Mouse (Mus musculus): ENCODE results near the gene Hist1h3c. TPM values are rescaled to one million over a fixed set of nuclear protein-coding genes. Genes with fewer than 3 reads are reported as not detected.

Gene Hist1h3c
- polyA plus RNA-seq, 1 experiment from 2014 or later, result 1.1 TPM

DNA sequence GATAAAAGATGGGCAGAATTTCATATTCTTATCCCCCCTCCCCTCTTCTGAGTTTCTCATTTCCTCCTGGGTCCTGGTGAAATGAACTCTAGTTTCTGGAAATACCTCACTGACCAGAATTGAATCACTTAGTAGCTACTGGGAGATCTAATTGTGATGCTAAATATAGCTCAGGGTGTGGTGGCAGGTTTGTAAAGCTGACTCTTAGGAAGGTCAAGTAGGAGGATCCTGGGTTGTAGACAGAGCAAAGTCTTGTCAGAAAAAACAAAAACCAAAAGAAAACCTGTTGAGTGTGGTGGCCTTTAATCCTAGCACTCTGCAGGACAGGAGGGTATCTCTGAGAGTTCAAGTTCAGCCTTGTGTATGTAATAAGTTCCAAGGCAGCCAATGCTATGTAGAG lies 3.4 kb downstream of the Hist1h3c start:
- Histone ChIP-seq H3K36me3 (replicated peaks; ENCODE audit: control insufficient read depth, insufficient read depth) (no peaks in the 10 kb centered on the region), H3K27ac (no peak overlapping the region), H3K4me3 (replicated peaks; ENCODE audit: low read length) (no peak overlapping the region), H3K9ac (no peak overlapping the region), H3K9me3 (ENCODE audit: control insufficient read depth, low read length) (no peaks in the 10 kb centered on the region), H3K4me2 (replicated peaks) (no peak overlapping the region), H3K4me1 (replicated peaks; ENCODE audit: control insufficient read depth, insufficient read depth, low read length) (peaks cover 17% of the 10 kb centered on the region), H3K27me3 (ENCODE audit: control insufficient read depth, insufficient read depth, low read length) (no peaks in the 10 kb centered on the region)
- DNase-seq (ENCODE audit: low spot score), result no peak
- no peak for ATAC-seq (ENCODE audit: low FRiP score)

DNA sequence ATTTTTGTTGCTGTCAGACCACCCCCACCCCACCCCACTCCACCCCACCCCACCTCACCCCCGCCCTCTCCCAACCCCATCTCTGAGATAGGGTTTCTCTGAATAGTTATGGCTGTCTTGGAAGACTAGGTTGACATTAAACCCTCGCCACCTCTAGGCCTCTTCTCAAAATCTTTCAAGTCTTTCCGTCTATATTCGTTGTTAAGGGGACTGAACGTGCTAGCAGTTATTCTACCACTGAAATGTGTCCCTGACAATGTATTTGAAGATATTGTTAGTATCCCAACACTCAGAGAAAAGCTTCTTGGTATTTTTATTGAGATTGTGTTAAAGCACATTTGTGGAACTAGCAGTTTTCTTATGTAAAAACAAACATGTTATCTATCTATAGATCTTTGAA lies 4.5 kb downstream of the Hist1h3c start:
- Histone ChIP-seq H3K36me3 (replicated peaks; ENCODE audit: control insufficient read depth, insufficient read depth) (no peaks in the 10 kb centered on the region), H3K4me3 (replicated peaks; ENCODE audit: low read length) (no peak overlapping the region), H3K9ac (no peak overlapping the region), H3K4me1 (replicated peaks; ENCODE audit: control insufficient read depth, insufficient read depth, low read length) (peaks cover 16% of the 10 kb centered on the region), H3K27ac (no peak overlapping the region), H3K27me3 (ENCODE audit: control insufficient read depth, insufficient read depth, low read length) (no peaks in the 10 kb centered on the region), H3K9me3 (ENCODE audit: control insufficient read depth, low read length) (no peaks in the 10 kb centered on the region), H3K4me2 (replicated peaks) (peak overlapping the region; percentile 97; the same call in 1 of the 2 replicates)
- ATAC-seq (ENCODE audit: low FRiP score), result no peak
- DNase-seq (ENCODE audit: low spot score), result no peak
- WGBS, result 78% methylated on average over 5 of the region's 5 CpGs

DNA sequence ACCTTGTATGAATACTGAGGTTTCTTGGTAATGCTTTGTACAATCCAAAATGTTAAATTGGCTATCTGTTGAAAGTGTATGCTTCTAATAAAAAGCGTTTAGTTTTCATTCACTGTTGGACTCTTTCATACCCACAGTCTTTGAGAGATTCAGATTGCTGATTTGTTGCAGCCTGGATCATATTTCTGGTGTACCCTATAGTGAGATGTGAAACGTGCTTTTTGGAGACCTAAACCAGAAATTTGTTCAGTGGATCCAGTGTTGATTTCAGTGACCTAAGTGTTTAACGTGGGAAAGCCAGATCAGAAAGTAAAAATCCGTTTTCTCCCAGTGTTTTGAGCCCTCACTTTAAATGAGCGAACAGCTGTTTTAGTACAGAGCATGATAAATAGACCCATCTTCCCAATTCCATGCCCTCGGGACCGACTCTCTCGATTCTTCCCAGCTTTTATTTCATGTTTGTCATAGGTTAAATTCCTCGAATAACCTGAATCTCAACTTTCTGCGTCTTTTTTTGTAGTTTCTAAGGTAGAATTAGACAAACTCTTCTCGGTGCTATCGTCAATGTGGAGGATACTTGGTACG lies 5.1 kb downstream of the Hist1h3c start:
- Histone ChIP-seq H3K27me3 (ENCODE audit: control insufficient read depth, insufficient read depth, low read length) (no peaks in the 10 kb centered on the region), H3K9me3 (ENCODE audit: control insufficient read depth, low read length) (no peaks in the 10 kb centered on the region), H3K36me3 (replicated peaks; ENCODE audit: control insufficient read depth, insufficient read depth) (no peaks in the 10 kb centered on the region), H3K4me2 (replicated peaks) (peak overlapping the region; percentile 97), H3K27ac (peak overlapping the region; percentile 75), H3K4me1 (replicated peaks; ENCODE audit: control insufficient read depth, insufficient read depth, low read length) (peaks cover 12% of the 10 kb centered on the region; the same call in 1 of the 2 replicates), H3K4me3 (replicated peaks; ENCODE audit: low read length) (peak overlapping the region; percentile 48), H3K9ac (peak overlapping the region; percentile 63)
- DNase-seq (ENCODE audit: low spot score) (no peak), ATAC-seq (ENCODE audit: low FRiP score) (no peak)
- WGBS, result 38% methylated on average over 13 of the region's 13 CpGs

DNA sequence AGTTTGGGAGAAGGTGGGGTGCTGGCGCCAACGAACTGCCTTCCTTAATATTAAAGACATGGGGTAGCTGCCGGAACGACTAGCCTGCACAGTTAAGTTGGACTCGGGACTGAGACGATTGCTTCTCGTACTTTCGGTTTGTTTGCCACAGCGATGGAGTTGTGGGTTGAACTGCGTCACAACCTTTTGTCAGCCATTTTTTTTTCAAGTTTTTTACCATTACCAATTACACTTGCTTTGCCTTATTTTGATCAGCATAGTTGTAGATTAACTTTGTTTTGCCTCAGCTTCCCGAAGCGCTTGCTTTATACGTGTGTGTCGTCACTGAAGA lies 5.5 kb downstream of the Hist1h3c start:
- WGBS, result 1% methylated on average over 14 of the region's 14 CpGs
- peak overlapping the region; percentile 63 for H3K9ac ChIP-seq
- H3K27me3 ChIP-seq (ENCODE audit: control insufficient read depth, insufficient read depth, low read length), result no peaks in the 10 kb centered on the region
- DNase-seq (ENCODE audit: low spot score) (peak; percentile 64), ATAC-seq (ENCODE audit: low FRiP score) (peak; percentile 42)
- H3K4me1 ChIP-seq (replicated peaks; ENCODE audit: control insufficient read depth, insufficient read depth, low read length), result peaks cover 12% of the 10 kb centered on the region; the same call in 1 of the 2 replicates
- H3K27ac ChIP-seq, result peak overlapping the region; percentile 75
- H3K9me3 ChIP-seq (ENCODE audit: control insufficient read depth, low read length), result no peaks in the 10 kb centered on the region
- H3K4me2 ChIP-seq (replicated peaks), result peak overlapping the region; percentile 97
- H3K4me3 ChIP-seq (replicated peaks; ENCODE audit: low read length), result peak overlapping the region; percentile 48
- H3K36me3 ChIP-seq (replicated peaks; ENCODE audit: control insufficient read depth, insufficient read depth), result no peaks in the 10 kb centered on the region

DNA sequence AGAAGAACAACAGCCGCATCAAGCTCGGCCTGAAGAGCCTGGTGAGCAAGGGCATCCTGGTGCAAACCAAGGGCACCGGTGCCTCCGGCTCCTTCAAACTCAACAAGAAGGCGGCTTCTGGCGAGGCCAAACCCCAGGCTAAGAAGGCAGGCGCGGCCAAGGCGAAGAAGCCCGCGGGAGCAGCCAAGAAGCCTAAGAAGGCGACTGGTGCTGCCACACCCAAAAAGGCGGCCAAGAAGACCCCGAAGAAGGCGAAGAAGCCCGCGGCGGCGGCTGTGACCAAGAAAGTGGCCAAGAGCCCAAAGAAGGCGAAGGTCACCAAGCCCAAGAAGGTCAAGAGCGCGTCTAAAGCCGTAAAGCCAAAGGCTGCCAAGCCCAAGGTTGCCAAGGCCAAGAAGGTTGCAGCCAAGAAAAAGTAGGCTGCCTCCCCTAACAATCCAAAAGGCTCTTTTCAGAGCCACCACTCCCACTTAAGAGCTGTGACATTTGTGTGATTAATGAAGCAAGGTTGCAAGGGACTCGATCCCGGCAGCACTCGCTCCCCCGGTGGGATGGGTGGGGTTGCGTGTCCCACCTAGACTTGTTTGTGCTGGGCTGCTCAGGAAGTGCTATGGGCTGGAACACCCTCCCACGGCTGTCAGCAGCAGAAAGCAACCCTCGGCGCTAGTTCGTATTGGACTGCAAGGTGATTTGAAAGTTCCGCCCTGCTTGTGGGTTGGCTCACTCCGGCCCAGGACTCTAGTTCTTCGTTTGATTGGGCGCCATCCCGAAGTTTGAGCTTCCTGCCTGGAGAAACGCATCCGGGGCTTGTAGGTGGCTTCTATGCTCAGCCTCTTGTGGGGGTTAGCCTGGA lies 6.1 kb downstream of the Hist1h3c start:
- peak overlapping the region; percentile 63 for H3K9ac ChIP-seq
- WGBS, result under 1% methylated on average over 39 of the region's 39 CpGs
- H3K4me1 ChIP-seq (replicated peaks; ENCODE audit: control insufficient read depth, insufficient read depth, low read length), result peaks cover 12% of the 10 kb centered on the region; the same call in 1 of the 2 replicates
- H3K27ac ChIP-seq, result peak overlapping the region; percentile 80
- peak overlapping the region; percentile 97 for H3K4me2 ChIP-seq (replicated peaks)
- H3K27me3 ChIP-seq (ENCODE audit: control insufficient read depth, insufficient read depth, low read length), result no peaks in the 10 kb centered on the region
- DNase-seq (ENCODE audit: low spot score), result peak; percentile 86
- H3K4me3 ChIP-seq (replicated peaks; ENCODE audit: low read length), result peak overlapping the region; percentile 48
- no peaks in the 10 kb centered on the region for H3K36me3 ChIP-seq (replicated peaks; ENCODE audit: control insufficient read depth, insufficient read depth)
- H3K9me3 ChIP-seq (ENCODE audit: control insufficient read depth, low read length), result no peaks in the 10 kb centered on the region
- ATAC-seq (ENCODE audit: low FRiP score), result peak; percentile 92

- H3K4me3 ChIP-seq (replicated peaks; ENCODE audit: low read length), result peak within 1 kb of the TSS; percentile 48
- H3K27ac ChIP-seq, result peak within 1 kb of the TSS; percentile 80
- under 1% methylated on average over 28 of the region's 38 CpGs for WGBS
- ATAC-seq (ENCODE audit: low FRiP score) (peak; percentile 93), DNase-seq (ENCODE audit: low spot score) (peak; percentile 88)
- no peaks in the 10 kb centered on the region for H3K9me3 ChIP-seq (ENCODE audit: control insufficient read depth, low read length)
- H3K27me3 ChIP-seq (ENCODE audit: control insufficient read depth, insufficient read depth, low read length), result no peaks in the 10 kb centered on the region
- peaks cover 12% of the 10 kb centered on the region; the same call in 1 of the 2 replicates for H3K4me1 ChIP-seq (replicated peaks; ENCODE audit: control insufficient read depth, insufficient read depth, low read length)
- peak within 1 kb of the TSS; percentile 97 for H3K4me2 ChIP-seq (replicated peaks)
- H3K9ac ChIP-seq, result peak within 1 kb of the TSS; percentile 63
- H3K36me3 ChIP-seq (replicated peaks; ENCODE audit: control insufficient read depth, insufficient read depth), result no peaks in the 10 kb centered on the region
Observed at GRCm38 (mm10) chr13:23738677-23739068, 6.7 kb downstream of the Hist1h3c start, which contains the start of gene Hist1h1c. Hist1h1c (plus strand) TSS chr13:23738808.

- Histone ChIP-seq H3K4me1 (replicated peaks; ENCODE audit: control insufficient read depth, insufficient read depth, low read length) (peaks cover 12% of the 10 kb centered on the region; the same call in 1 of the 2 replicates), H3K9ac (peak overlapping the region; percentile 63; the same call in 1 of the 2 replicates), H3K36me3 (replicated peaks; ENCODE audit: control insufficient read depth, insufficient read depth) (no peaks in the 10 kb centered on the region), H3K27ac (peak overlapping the region; percentile 69), H3K4me2 (replicated peaks) (peak overlapping the region; percentile 97), H3K4me3 (replicated peaks; ENCODE audit: low read length) (peak overlapping the region; percentile 48), H3K27me3 (ENCODE audit: control insufficient read depth, insufficient read depth, low read length) (no peaks in the 10 kb centered on the region), H3K9me3 (ENCODE audit: control insufficient read depth, low read length) (no peaks in the 10 kb centered on the region)
- WGBS, result 20% methylated on average over 4 of the region's 4 CpGs
- ATAC-seq (ENCODE audit: low FRiP score), result no peak
- DNase-seq (ENCODE audit: low spot score), result no peak
Observed at GRCm38 (mm10) chr13:23738041-23738440, 7.4 kb downstream of the Hist1h3c start.

DNA sequence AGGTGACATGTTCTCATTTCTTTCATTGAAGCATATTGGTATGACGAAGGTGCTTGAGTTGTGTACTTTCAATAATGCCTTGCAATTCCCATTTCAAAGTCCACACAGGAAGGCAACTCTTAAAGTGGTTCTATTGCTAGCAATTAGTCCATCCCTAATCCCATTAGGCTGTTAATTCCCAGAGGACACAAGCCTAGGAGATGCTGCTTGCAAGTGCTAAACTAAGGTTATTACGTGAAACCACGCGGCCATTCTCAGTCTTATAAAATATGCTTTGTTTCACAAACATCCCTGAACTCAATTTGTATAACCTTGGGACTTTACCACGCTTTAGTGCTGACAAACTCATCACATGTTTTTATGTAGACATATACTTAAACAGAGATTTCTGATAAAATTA lies 8.3 kb downstream of the Hist1h3c start:
- H3K4me3 ChIP-seq (replicated peaks; ENCODE audit: low read length), result no peak overlapping the region
- no peak overlapping the region for H3K9ac ChIP-seq
- no peak overlapping the region for H3K27ac ChIP-seq
- H3K36me3 ChIP-seq (replicated peaks; ENCODE audit: control insufficient read depth, insufficient read depth), result no peaks in the 10 kb centered on the region
- WGBS, result 92% methylated on average over 5 of the region's 5 CpGs
- H3K9me3 ChIP-seq (ENCODE audit: control insufficient read depth, low read length), result no peaks in the 10 kb centered on the region
- no peak for ATAC-seq (ENCODE audit: low FRiP score)
- no peak for DNase-seq (ENCODE audit: low spot score)
- H3K4me1 ChIP-seq (replicated peaks; ENCODE audit: control insufficient read depth, insufficient read depth, low read length), result peaks cover 12% of the 10 kb centered on the region; the same call in 1 of the 2 replicates
- H3K4me2 ChIP-seq (replicated peaks), result no peak overlapping the region
- H3K27me3 ChIP-seq (ENCODE audit: control insufficient read depth, insufficient read depth, low read length), result no peaks in the 10 kb centered on the region

GRCm38 (mm10) chr13:23732156-23732804 lies 13.1 kb downstream of the Hist1h3c start:
- ATAC-seq (ENCODE audit: low FRiP score) (no peak; the same call in 1 of the 2 replicates), DNase-seq (ENCODE audit: low spot score) (peak; percentile 76)
- Histone ChIP-seq H3K27me3 (ENCODE audit: control insufficient read depth, insufficient read depth, low read length) (no peaks in the 10 kb centered on the region), H3K9ac (no peak overlapping the region), H3K4me2 (replicated peaks) (no peak overlapping the region), H3K36me3 (replicated peaks; ENCODE audit: control insufficient read depth, insufficient read depth) (no peaks in the 10 kb centered on the region), H3K9me3 (ENCODE audit: control insufficient read depth, low read length) (no peaks in the 10 kb centered on the region), H3K4me1 (replicated peaks; ENCODE audit: control insufficient read depth, insufficient read depth, low read length) (no peaks in the 10 kb centered on the region), H3K27ac (no peak overlapping the region), H3K4me3 (replicated peaks; ENCODE audit: low read length) (no peak overlapping the region)
- 23% methylated on average over 8 of the region's 8 CpGs for WGBS
